Mouse (Mus musculus): ENCODE results near the gene 6430571L13Rik.

- TF ChIP-seq CTCF (IDR thresholded peaks at IDR 0.05; ENCODE audit: insufficient read depth, low read depth, low read length) (no peak), POLR2A (IDR thresholded peaks at IDR 0.05; ENCODE audit: insufficient read depth, low read depth, low read length) (no peak)
Observed at GRCm38 (mm10) chr9:107313926-107314325, 26.5 kb upstream of the 6430571L13Rik start.
